Mouse (Mus musculus): Measurements from ENCODE around the gene Nif3l1. TPM values are rescaled to one million over a fixed set of nuclear protein-coding genes. Genes with fewer than 3 reads are reported as not detected.

Gene Nif3l1
- total and polyA plus RNA-seq, 3 experiments = 34.5 to 107 (median 39.6) TPM

GRCm38 (mm10) chr1:58447766-58448165, 2.8 kb downstream of the Nif3l1 start:
- DNase-seq (ENCODE audit: extremely low read depth) = no peak
- no peaks in the 10 kb centered on the region for H3K27me3 ChIP-seq (replicated peaks)
- dilution Hi-C loops (cut with MboI; ENCODE audit: extremely low pct_ligation_motif_present, extremely low pct_unique_long_range_greater_than_20kb, low sequenced_read_pairs) = no loop called here
- H3K4me1 ChIP-seq (ENCODE audit: control insufficient read depth in 1 of 2, insufficient read depth in 2 of 2) = peaks cover 5 to 24% of the 10 kb centered on the region in 2 experiments
- no peak overlapping the region for H3K9ac ChIP-seq (ENCODE audit: insufficient read depth, low read depth)
- H3K27ac ChIP-seq (ENCODE audit: insufficient read depth, low read depth) = no peak overlapping the region
- no peaks in the 10 kb centered on the region for H3K9me3 ChIP-seq (replicated peaks; ENCODE audit: low read length)
- peaks cover 29 to 61% of the 10 kb centered on the region in 2 experiments for H3K36me3 ChIP-seq (replicated peaks in 1 of 2; ENCODE audit: control insufficient read depth in 1 of 2, insufficient read depth in 1 of 2, low read length in 1 of 2)
- peaks cover 37% of the 10 kb centered on the region for H3K79me2 ChIP-seq (replicated peaks; ENCODE audit: control insufficient read depth, extremely low read depth, insufficient read depth, poor library complexity, severe bottlenecking)
- in situ Hi-C loops (cut with MboI; ENCODE audit: low pct_ligation_motif_present, low pct_unique_long_range_greater_than_20kb, low sequenced_read_pairs) = no loop called here
- no peak overlapping the region for H3K4me3 ChIP-seq (replicated peaks in 1 of 3; ENCODE audit: low read depth in 2 of 3, low read length in 2 of 3, poor library complexity in 1 of 3)
- no peak overlapping the region for H3K4me2 ChIP-seq (ENCODE audit: insufficient read depth, low read depth, poor library complexity, severe bottlenecking)
- TF ChIP-seq ZKSCAN1 (IDR thresholded peaks at IDR 0.05; ENCODE audit: borderline replicate concordance, low read depth, low read length) (no peak), ZNF384 (IDR thresholded peaks at IDR 0.05; ENCODE audit: low read depth, low read length) (no peak), PAX5 (IDR thresholded peaks at IDR 0.05; ENCODE audit: low read length) (no peak), TCF12 (IDR thresholded peaks at IDR 0.05; ENCODE audit: low read depth, low read length) (no peak), KAT2A (IDR thresholded peaks at IDR 0.05; ENCODE audit: insufficient replicate concordance, low read length) (no peak), ZMIZ1 (IDR thresholded peaks at IDR 0.05; ENCODE audit: low read depth, low read length) (no peak), SIN3A (IDR thresholded peaks at IDR 0.05; ENCODE audit: low read length) (no peak)

GRCm38 (mm10) chr1:58448396-58448795, 3.4 kb downstream of the Nif3l1 start:
- no peaks in the 10 kb centered on the region for H3K27me3 ChIP-seq (replicated peaks)
- no peak overlapping the region for H3K4me2 ChIP-seq (ENCODE audit: insufficient read depth, low read depth, poor library complexity, severe bottlenecking)
- dilution Hi-C loops (cut with MboI; ENCODE audit: extremely low pct_ligation_motif_present, extremely low pct_unique_long_range_greater_than_20kb, low sequenced_read_pairs) (no loop called here), in situ Hi-C loops (cut with MboI; ENCODE audit: low pct_ligation_motif_present, low pct_unique_long_range_greater_than_20kb, low sequenced_read_pairs) (no loop called here)
- H3K9me3 ChIP-seq (replicated peaks; ENCODE audit: low read length) = peaks cover 3% of the 10 kb centered on the region
- H3K79me2 ChIP-seq (replicated peaks; ENCODE audit: control insufficient read depth, extremely low read depth, insufficient read depth, poor library complexity, severe bottlenecking) = peaks cover 37% of the 10 kb centered on the region
- no peak for DNase-seq (ENCODE audit: extremely low read depth)
- TF ChIP-seq CTCF (conservative IDR thresholded peaks at IDR 0.05 in 1 of 2, IDR thresholded peaks at IDR 0.05 in 1 of 2; ENCODE audit: low read depth in 2 of 2, low read length in 2 of 2) = peak in 1 of 2 experiments; percentile 20; a peak in 2 of 4 replicates
- TF ChIP-seq SIN3A (IDR thresholded peaks at IDR 0.05; ENCODE audit: low read length) = no peak
- TF ChIP-seq PAX5 (IDR thresholded peaks at IDR 0.05; ENCODE audit: low read length) = no peak
- TF ChIP-seq KAT2A (IDR thresholded peaks at IDR 0.05; ENCODE audit: insufficient replicate concordance, low read length) = no peak
- H3K4me1 ChIP-seq (ENCODE audit: control insufficient read depth in 1 of 2, insufficient read depth in 2 of 2) = peaks cover 5 to 24% of the 10 kb centered on the region in 2 experiments
- peaks cover 35 to 64% of the 10 kb centered on the region in 2 experiments for H3K36me3 ChIP-seq (replicated peaks in 1 of 2; ENCODE audit: control insufficient read depth in 1 of 2, insufficient read depth in 1 of 2, low read length in 1 of 2)
- H3K4me3 ChIP-seq (replicated peaks in 1 of 3; ENCODE audit: low read depth in 2 of 3, low read length in 2 of 3, poor library complexity in 1 of 3) = no peak overlapping the region
- H3K9ac ChIP-seq (ENCODE audit: insufficient read depth, low read depth) = no peak overlapping the region
- no peak overlapping the region for H3K27ac ChIP-seq (ENCODE audit: insufficient read depth, low read depth)

GRCm38 (mm10) chr1:58454316-58454715, 9.4 kb downstream of the Nif3l1 start:
- Histone ChIP-seq H3K9me3 (replicated peaks; ENCODE audit: low read length) (peaks cover 7% of the 10 kb centered on the region), H3K79me2 (replicated peaks; ENCODE audit: control insufficient read depth, extremely low read depth, insufficient read depth, poor library complexity, severe bottlenecking) (peaks cover 3% of the 10 kb centered on the region), H3K4me1 (ENCODE audit: control insufficient read depth in 1 of 2, insufficient read depth in 2 of 2) (0 out of 4 replicates have a peak, but pooled peaks cover 0 to 3% of the 10 kb centered on the region in 2 experiments), H3K9ac (ENCODE audit: insufficient read depth, low read depth) (no peak overlapping the region), H3K4me3 (replicated peaks in 1 of 3; ENCODE audit: low read depth in 2 of 3, low read length in 2 of 3, poor library complexity in 1 of 3) (no peak overlapping the region), H3K36me3 (replicated peaks in 1 of 2; ENCODE audit: control insufficient read depth in 1 of 2, insufficient read depth in 1 of 2, low read length in 1 of 2) (peaks cover 72 to 86% of the 10 kb centered on the region in 2 experiments), H3K4me2 (ENCODE audit: insufficient read depth, low read depth, poor library complexity, severe bottlenecking) (no peak overlapping the region), H3K27ac (ENCODE audit: insufficient read depth, low read depth) (no peak overlapping the region), H3K27me3 (replicated peaks) (no peaks in the 10 kb centered on the region)
- TF ChIP-seq MEF2A (IDR thresholded peaks at IDR 0.05; ENCODE audit: borderline replicate concordance, low read depth, low read length) (no peak), PAX5 (IDR thresholded peaks at IDR 0.05; ENCODE audit: low read length) (no peak), CHD2 (IDR thresholded peaks at IDR 0.05; ENCODE audit: low read length) (no peak), MXI1 (IDR thresholded peaks at IDR 0.05; ENCODE audit: low read depth, low read length) (no peak), MAX (IDR thresholded peaks at IDR 0.05; ENCODE audit: low read length) (no peak), JUN (IDR thresholded peaks at IDR 0.05; ENCODE audit: insufficient read depth, low read depth, low read length) (no peak), KAT2A (IDR thresholded peaks at IDR 0.05; ENCODE audit: insufficient replicate concordance, low read length) (no peak), IRF4 (IDR thresholded peaks at IDR 0.05; ENCODE audit: low read depth, low read length) (no peak), POLR2A (IDR thresholded peaks at IDR 0.05; ENCODE audit: low read depth, low read length) (no peak), CTCF (conservative IDR thresholded peaks at IDR 0.05 in 1 of 2, IDR thresholded peaks at IDR 0.05 in 1 of 2; ENCODE audit: low read depth in 2 of 2, low read length in 2 of 2) (no peak), TBP (conservative IDR thresholded peaks at IDR 0.05; ENCODE audit: low read depth, low read length) (no peak), RCOR1 (conservative IDR thresholded peaks at IDR 0.05; ENCODE audit: low read depth, low read length) (no peak), NELFE (IDR thresholded peaks at IDR 0.05; ENCODE audit: low read depth, low read length) (no peak), CHD1 (IDR thresholded peaks at IDR 0.05; ENCODE audit: low read depth, low read length) (no peak), ZC3H11A (IDR thresholded peaks at IDR 0.05; ENCODE audit: low read depth, low read length) (no peak), ZNF384 (IDR thresholded peaks at IDR 0.05; ENCODE audit: low read depth, low read length) (no peak)
- dilution Hi-C loops (cut with MboI; ENCODE audit: extremely low pct_ligation_motif_present, extremely low pct_unique_long_range_greater_than_20kb, low sequenced_read_pairs) (no loop called here), in situ Hi-C loops (cut with MboI; ENCODE audit: low pct_ligation_motif_present, low pct_unique_long_range_greater_than_20kb, low sequenced_read_pairs) (no loop called here)
- no peak for DNase-seq (ENCODE audit: extremely low read depth)
